Mouse (Mus musculus) embryonic facial prominence, embryonic 13.5 days (tissue): ENCODE results near the gene Vwa8. TPM values are rescaled to one million over a fixed set of nuclear protein-coding genes. Genes with fewer than 3 reads are reported as not detected.
A peak's percentile ranks its signal among the peaks of the same experiment; 100 is the strongest.

Experiments
- ATAC-seq: fragments of 200-750 bp; cut with Nextera tagmentation; 2 replicates; pipeline ENCODE4 v1.8.0; 2017; ENCODE audit warnings: low read depth; ENCODE audit not compliant: insufficient number of reproducible peaks, insufficient read depth, low FRiP score, low TSS enrichment
- H3K27ac ChIP-seq: fragments of 300-500 bp; sonication (generic); 2 replicates; pipeline ENCODE4 v1.5.1; 2015; ENCODE audit warnings: moderate library complexity, mild to moderate bottlenecking, inconsistent platforms
- H3K27me3 ChIP-seq: fragments of 300-500 bp; sonication (generic); 2 replicates; pipeline ENCODE4 v1.6.1; 2015; ENCODE audit warnings: mild to moderate bottlenecking, inconsistent platforms
- H3K36me3 ChIP-seq: fragments of 300-500 bp; sonication (generic); 2 replicates; pipeline ENCODE4 v1.6.1; 2015; ENCODE audit warnings: mild to moderate bottlenecking, inconsistent platforms
- H3K4me1 ChIP-seq: fragments of 300-500 bp; sonication (generic); 2 replicates; pipeline ENCODE4 v1.6.1; 2015; ENCODE audit warnings: inconsistent platforms
- H3K4me2 ChIP-seq: fragments of 300-500 bp; sonication (generic); 2 replicates; pipeline ENCODE4 v1.6.1; 2015; ENCODE audit warnings: moderate library complexity, mild to moderate bottlenecking, inconsistent platforms
- H3K4me3 ChIP-seq: fragments of 300-500 bp; sonication (generic); 2 replicates; pipeline ENCODE4 v1.5.1; 2015; ENCODE audit warnings: mild to moderate bottlenecking, inconsistent platforms
- H3K9ac ChIP-seq: fragments of 300-500 bp; sonication (generic); 2 replicates; pipeline ENCODE4 v1.6.1; 2015; ENCODE audit warnings: mild to moderate bottlenecking, inconsistent platforms
- H3K9me3 ChIP-seq: fragments of 300-500 bp; sonication (generic); 2 replicates; pipeline ENCODE4 v1.6.1; 2016; ENCODE audit warnings: inconsistent platforms
- WGBS: fragments of 180-500 bp; shearing (Covaris S2); methylation state at CpG from one replicate; pipeline ENCODE4 v1.1.7; 2015; ENCODE audit warnings: mixed read lengths; 5-methylcytosine and 5-hydroxymethylcytosine counted together
- polyA plus RNA-seq: library from polyadenylated mRNA; unstranded; fragments of >200 nt; fragmentation: Nextera tagmentation; extraction: Ambion mirVana; gene quantifications from 2 replicates; pipeline ENCODE4 v1.2.1, GENCODE M21; 2015

Vwa8 gene
- polyA plus RNA-seq, 1 experiment from 2014 or later, result 10.4 TPM

- Histone ChIP-seq H3K4me3 (no peak overlapping the region), H3K36me3 (no peaks in the 10 kb centered on the region), H3K4me1 (peaks cover 20% of the 10 kb centered on the region; the same call in 1 of the 2 replicates), H3K9ac (no peak overlapping the region), H3K27ac (no peak overlapping the region), H3K27me3 (no peaks in the 10 kb centered on the region), H3K4me2 (no peak overlapping the region), H3K9me3 (no peaks in the 10 kb centered on the region)
- no peak for ATAC-seq
- 41% methylated on average over 5 of the region's 5 CpGs for WGBS
Measured at GRCm38 (mm10) chr14:79235157-79235556, 386.3 kb downstream of the Vwa8 start.

- Histone ChIP-seq H3K36me3 (no peaks in the 10 kb centered on the region; the same call in 1 of the 2 replicates), H3K9me3 (no peaks in the 10 kb centered on the region), H3K27me3 (no peaks in the 10 kb centered on the region), H3K9ac (no peak overlapping the region), H3K4me1 (peaks cover 23% of the 10 kb centered on the region; the same call in 1 of the 2 replicates), H3K4me3 (no peak overlapping the region), H3K4me2 (no peak overlapping the region), H3K27ac (no peak overlapping the region)
- WGBS, result 60% methylated on average over 6 of the region's 6 CpGs
- no peak for ATAC-seq
Measured at GRCm38 (mm10) chr14:79236261-79236660, 387.4 kb downstream of the Vwa8 start.

GRCm38 (mm10) chr14:79239402-79239801, 390.6 kb downstream of the Vwa8 start:
- no peak overlapping the region for H3K27ac ChIP-seq
- no peaks in the 10 kb centered on the region for H3K9me3 ChIP-seq
- no peak overlapping the region for H3K4me2 ChIP-seq
- 88% methylated on average over 12 of the region's 12 CpGs for WGBS
- ATAC-seq, result no peak
- H3K4me1 ChIP-seq, result peaks cover 29% of the 10 kb centered on the region; the same call in 1 of the 2 replicates
- no peaks in the 10 kb centered on the region for H3K27me3 ChIP-seq
- H3K4me3 ChIP-seq, result no peak overlapping the region
- no peaks in the 10 kb centered on the region; the same call in 1 of the 2 replicates for H3K36me3 ChIP-seq
- no peak overlapping the region for H3K9ac ChIP-seq

DNA sequence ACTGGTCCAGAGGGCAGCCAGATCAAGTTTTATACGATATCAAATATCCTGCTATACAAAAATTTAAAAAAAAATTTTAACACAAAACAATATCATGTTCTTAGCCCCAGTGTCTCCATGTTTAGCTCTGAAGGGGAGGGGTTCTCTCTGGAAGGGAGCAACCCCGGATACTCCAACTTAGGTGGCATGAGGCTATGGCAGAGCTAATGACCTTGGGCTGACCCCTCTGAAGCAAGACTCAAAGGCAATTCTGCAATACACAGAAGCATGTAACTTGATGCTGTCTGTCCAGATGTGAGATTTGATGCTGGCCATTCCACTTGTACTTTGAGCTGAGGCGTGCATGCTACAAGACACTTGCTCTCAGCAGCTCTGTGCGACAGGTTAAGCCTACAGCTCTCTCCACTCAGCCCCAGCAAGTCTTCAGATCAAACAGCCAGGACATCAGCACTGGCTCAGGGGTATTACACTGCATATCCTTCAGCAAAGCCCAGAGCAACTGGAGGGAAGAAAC, 392.3 kb downstream of the Vwa8 start:
- Histone ChIP-seq H3K4me3 (no peak overlapping the region), H3K9me3 (no peaks in the 10 kb centered on the region), H3K4me1 (peaks cover 21% of the 10 kb centered on the region; the same call in 1 of the 2 replicates), H3K27ac (no peak overlapping the region), H3K36me3 (no peaks in the 10 kb centered on the region; the same call in 1 of the 2 replicates), H3K27me3 (no peaks in the 10 kb centered on the region), H3K9ac (no peak overlapping the region), H3K4me2 (no peak overlapping the region)
- no peak for ATAC-seq
- 32% methylated on average over 4 of the region's 4 CpGs for WGBS

DNA sequence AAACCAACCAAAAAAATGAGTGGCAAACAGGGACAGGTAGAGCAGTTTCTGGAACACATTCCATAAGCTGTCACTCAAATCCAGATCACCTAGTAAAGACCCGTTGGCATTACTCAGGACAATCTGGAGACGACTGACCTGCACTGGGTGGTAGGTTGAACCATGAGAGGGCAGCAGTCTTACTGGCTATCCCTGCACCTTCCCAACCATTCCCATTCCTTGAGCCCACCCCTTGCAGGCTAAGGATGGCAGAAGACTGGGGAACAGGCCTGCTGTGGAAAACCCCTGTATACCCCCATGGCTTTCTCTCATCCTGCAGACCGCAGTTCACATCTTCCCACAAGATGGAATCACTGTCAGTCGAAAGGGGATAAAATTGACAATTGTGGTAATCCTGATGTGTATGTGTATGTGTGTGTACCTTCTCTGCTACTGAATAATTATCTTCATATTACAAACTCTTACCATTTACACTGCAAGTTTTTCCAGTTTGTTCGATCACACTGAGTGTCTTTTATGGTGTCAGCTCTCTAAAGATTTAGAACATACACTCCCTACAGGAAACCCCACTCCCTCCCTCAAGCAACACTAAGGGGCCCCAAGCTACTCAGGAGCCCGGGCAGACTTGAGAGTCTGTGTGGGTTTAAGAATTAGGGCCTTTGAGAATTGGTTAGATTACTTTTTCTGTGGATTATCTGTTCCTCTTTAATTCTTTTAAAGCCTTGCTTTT, 393.0 kb downstream of the Vwa8 start:
- H3K4me3 ChIP-seq, result no peak overlapping the region
- no peak overlapping the region for H3K9ac ChIP-seq
- no peak for ATAC-seq
- H3K9me3 ChIP-seq, result no peaks in the 10 kb centered on the region
- H3K36me3 ChIP-seq, result no peaks in the 10 kb centered on the region; the same call in 1 of the 2 replicates
- H3K27me3 ChIP-seq, result no peaks in the 10 kb centered on the region
- H3K4me1 ChIP-seq, result peaks cover 14% of the 10 kb centered on the region; the same call in 1 of the 2 replicates
- no peak overlapping the region for H3K27ac ChIP-seq
- WGBS, result 66% methylated on average over 6 of the region's 6 CpGs
- H3K4me2 ChIP-seq, result no peak overlapping the region

DNA sequence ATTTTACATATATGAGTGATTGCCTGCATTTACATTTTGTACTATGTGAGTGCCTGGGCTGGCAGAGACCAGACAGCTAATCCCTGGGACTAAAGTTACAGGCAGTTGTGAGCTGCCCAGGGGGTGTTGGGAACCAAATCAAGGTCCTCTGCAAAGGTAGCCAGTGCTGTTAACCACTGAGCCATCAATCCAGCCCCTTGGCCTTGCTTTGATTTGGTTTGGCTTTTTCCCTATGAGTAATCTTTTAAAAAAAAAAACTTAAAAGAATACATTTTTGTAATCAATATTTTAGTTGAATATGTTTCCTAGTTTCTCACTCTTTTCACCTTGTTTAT, 393.5 kb downstream of the Vwa8 start:
- ATAC-seq, result no peak
- no peak overlapping the region for H3K27ac ChIP-seq
- H3K27me3 ChIP-seq, result no peaks in the 10 kb centered on the region
- no peak overlapping the region for H3K4me3 ChIP-seq
- no peaks in the 10 kb centered on the region; the same call in 1 of the 2 replicates for H3K36me3 ChIP-seq
- no peaks in the 10 kb centered on the region for H3K9me3 ChIP-seq
- no peak overlapping the region for H3K9ac ChIP-seq
- H3K4me1 ChIP-seq, result peaks cover 9% of the 10 kb centered on the region; the same call in 1 of the 2 replicates
- H3K4me2 ChIP-seq, result no peak overlapping the region

GRCm38 (mm10) chr14:79243038-79243883, 394.4 kb downstream of the Vwa8 start:
- Histone ChIP-seq H3K36me3 (no peaks in the 10 kb centered on the region; the same call in 1 of the 2 replicates), H3K4me3 (no peak overlapping the region), H3K9me3 (no peaks in the 10 kb centered on the region), H3K4me2 (no peak overlapping the region), H3K27me3 (no peaks in the 10 kb centered on the region), H3K4me1 (peaks cover 9% of the 10 kb centered on the region; the same call in 1 of the 2 replicates), H3K27ac (no peak overlapping the region), H3K9ac (no peak overlapping the region)
- no peak for ATAC-seq
- 78% methylated on average over 12 of the region's 12 CpGs for WGBS

- H3K27ac ChIP-seq, result no peak overlapping the region
- H3K27me3 ChIP-seq, result no peaks in the 10 kb centered on the region
- peaks cover 12% of the 10 kb centered on the region; the same call in 1 of the 2 replicates for H3K4me1 ChIP-seq
- H3K9me3 ChIP-seq, result no peaks in the 10 kb centered on the region
- WGBS, result 68% methylated on average over 3 of the region's 3 CpGs
- H3K4me3 ChIP-seq, result no peak overlapping the region
- no peak overlapping the region for H3K9ac ChIP-seq
- ATAC-seq, result no peak
- H3K4me2 ChIP-seq, result no peak overlapping the region
- no peaks in the 10 kb centered on the region; the same call in 1 of the 2 replicates for H3K36me3 ChIP-seq
Measured at GRCm38 (mm10) chr14:79244571-79244970, 395.7 kb downstream of the Vwa8 start.

GRCm38 (mm10) chr14:79251727-79252285, 403.0 kb downstream of the Vwa8 start:
- peaks cover 3% of the 10 kb centered on the region; the same call in 1 of the 2 replicates for H3K4me1 ChIP-seq
- H3K36me3 ChIP-seq, result no peaks in the 10 kb centered on the region
- H3K27ac ChIP-seq, result no peak overlapping the region
- ATAC-seq, result 0 out of 2 replicates have a peak, but pooled peaks have one; percentile 10
- H3K4me3 ChIP-seq, result no peak overlapping the region
- no peaks in the 10 kb centered on the region for H3K9me3 ChIP-seq
- H3K27me3 ChIP-seq, result no peaks in the 10 kb centered on the region
- H3K9ac ChIP-seq, result no peak overlapping the region
- H3K4me2 ChIP-seq, result no peak overlapping the region
- 60% methylated on average over 5 of the region's 5 CpGs for WGBS
